Mouse (Mus musculus): ENCODE results near the gene Nipal1. TPM values are rescaled to one million over a fixed set of nuclear protein-coding genes. Genes with fewer than 3 reads are reported as not detected.

The Nipal1 gene
- 4.7 and 5.6 TPM in 2 replicates for polyA plus RNA-seq (2015; fragmentation: Nextera tagmentation; extraction: Ambion mirVana)

DNA sequence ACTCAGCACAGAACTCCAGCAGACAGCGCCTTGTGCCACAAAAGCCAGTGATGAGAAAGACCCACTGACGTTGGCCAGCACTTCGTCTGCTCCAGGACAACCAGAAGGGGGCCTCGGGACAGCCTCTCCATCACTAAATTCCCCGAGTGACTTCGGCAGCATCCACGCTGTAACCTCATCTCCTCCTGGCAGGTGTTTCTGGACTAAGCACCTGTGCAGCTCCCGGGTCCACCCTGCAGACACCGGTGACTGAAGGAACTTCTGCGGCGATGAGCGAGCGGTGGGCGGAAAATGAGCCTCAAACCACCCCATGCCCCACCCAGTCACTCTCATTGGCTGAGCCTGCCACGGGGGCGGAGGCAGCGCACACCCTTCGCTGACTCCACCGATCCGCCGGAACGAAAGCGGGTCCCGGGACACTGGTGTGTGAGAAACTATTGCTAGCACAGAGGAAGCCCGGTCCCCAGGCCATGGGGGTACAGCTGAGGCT lies at the start of gene Nipal1:
Gene Nipal1, plus strand, starts transcription at position 378 of the 490 bp plus-strand sequence.
- no peak within 1 kb of the TSS for H3K27ac ChIP-seq (ENCODE audit: low read length)
- peaks cover 9% of the 10 kb centered on the region; the same call in 1 of the 2 replicates for H3K27me3 ChIP-seq (ENCODE audit: insufficient read depth, low read length)
- WGBS, result under 1% methylated on average over 25 of the region's 25 CpGs

GRCm38 (mm10) chr5:72601006-72601405 lies 46.6 kb upstream of the Nipal1 start:
- H3K9me3 ChIP-seq (ENCODE audit: low read length), result no peaks in the 10 kb centered on the region
- H3K36me3 ChIP-seq (ENCODE audit: insufficient read depth, low read length), result no peaks in the 10 kb centered on the region
- no peaks in the 10 kb centered on the region for H3K27me3 ChIP-seq (ENCODE audit: insufficient read depth, low read length)
- H3K27ac ChIP-seq (ENCODE audit: low read length), result no peak overlapping the region
- WGBS, result 14% methylated on average over 5 of the region's 5 CpGs
- no peak overlapping the region for H3K4me2 ChIP-seq (replicated peaks; ENCODE audit: low read depth, low read length)
- peak; percentile 74; the same call in 1 of the 2 replicates for ATAC-seq (ENCODE audit: low FRiP score, low TSS enrichment)
- H3K4me3 ChIP-seq (ENCODE audit: low read length), result no peak overlapping the region
- H3K4me1 ChIP-seq (ENCODE audit: insufficient read depth, low read length), result no peaks in the 10 kb centered on the region
- no peak overlapping the region for H3K9ac ChIP-seq (replicated peaks; ENCODE audit: low read length)

More for the DNA sequence above, at the start of gene Nipal1:
- H3K9ac ChIP-seq (replicated peaks; ENCODE audit: low read length), result peak within 1 kb of the TSS; percentile 60
- H3K4me1 ChIP-seq (ENCODE audit: insufficient read depth, low read length), result peaks cover 16% of the 10 kb centered on the region; the same call in 1 of the 2 replicates
- H3K36me3 ChIP-seq (ENCODE audit: insufficient read depth, low read length), result no peaks in the 10 kb centered on the region
- ATAC-seq (ENCODE audit: low FRiP score, low TSS enrichment), result peak; percentile 96
- peak within 1 kb of the TSS; percentile 56 for H3K4me3 ChIP-seq (ENCODE audit: low read length)
- H3K9me3 ChIP-seq (ENCODE audit: low read length), result no peaks in the 10 kb centered on the region
- H3K4me2 ChIP-seq (replicated peaks; ENCODE audit: low read depth, low read length), result peak within 1 kb of the TSS; percentile 91

DNA sequence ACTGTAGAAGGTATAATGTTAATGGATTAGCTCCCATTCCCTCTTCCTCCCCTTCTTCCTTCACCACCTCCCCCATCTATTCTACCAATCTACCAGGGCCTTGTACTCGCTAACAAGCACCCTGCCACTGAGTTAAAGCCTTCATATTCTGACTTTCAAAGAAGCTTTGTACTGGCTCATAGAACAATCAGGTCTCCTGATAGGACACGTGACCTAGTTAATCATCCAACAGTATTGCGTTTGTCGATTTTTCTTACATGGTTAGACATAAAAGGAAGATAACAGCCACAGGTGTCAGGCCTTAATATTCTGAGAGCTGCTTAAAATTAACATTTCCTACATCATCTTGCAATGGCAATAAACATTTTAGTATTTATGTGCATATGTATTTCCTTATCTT lies 44.5 kb upstream of the Nipal1 start:
- H3K36me3 ChIP-seq (ENCODE audit: insufficient read depth, low read length), result no peaks in the 10 kb centered on the region
- H3K4me2 ChIP-seq (replicated peaks; ENCODE audit: low read depth, low read length), result no peak overlapping the region
- H3K4me1 ChIP-seq (ENCODE audit: insufficient read depth, low read length), result no peaks in the 10 kb centered on the region
- H3K27me3 ChIP-seq (ENCODE audit: insufficient read depth, low read length), result no peaks in the 10 kb centered on the region
- H3K9me3 ChIP-seq (ENCODE audit: low read length), result no peaks in the 10 kb centered on the region
- no peak for ATAC-seq (ENCODE audit: low FRiP score, low TSS enrichment)
- no peak overlapping the region for H3K9ac ChIP-seq (replicated peaks; ENCODE audit: low read length)
- no peak overlapping the region for H3K27ac ChIP-seq (ENCODE audit: low read length)
- no peak overlapping the region for H3K4me3 ChIP-seq (ENCODE audit: low read length)
- WGBS, result 77% methylated on average over 4 of the region's 4 CpGs

- H3K4me3 ChIP-seq (ENCODE audit: low read length), result no peak overlapping the region
- H3K4me2 ChIP-seq (replicated peaks; ENCODE audit: low read depth, low read length), result no peak overlapping the region
- 84% methylated on average over 4 of the region's 4 CpGs for WGBS
- H3K36me3 ChIP-seq (ENCODE audit: insufficient read depth, low read length), result no peaks in the 10 kb centered on the region
- H3K4me1 ChIP-seq (ENCODE audit: insufficient read depth, low read length), result no peaks in the 10 kb centered on the region
- H3K9ac ChIP-seq (replicated peaks; ENCODE audit: low read length), result no peak overlapping the region
- H3K27me3 ChIP-seq (ENCODE audit: insufficient read depth, low read length), result no peaks in the 10 kb centered on the region
- no peaks in the 10 kb centered on the region for H3K9me3 ChIP-seq (ENCODE audit: low read length)
- H3K27ac ChIP-seq (ENCODE audit: low read length), result no peak overlapping the region
- ATAC-seq (ENCODE audit: low FRiP score, low TSS enrichment), result no peak
Observed at GRCm38 (mm10) chr5:72617413-72617812, 30.2 kb upstream of the Nipal1 start.

GRCm38 (mm10) chr5:72621022-72621421 lies 26.6 kb upstream of the Nipal1 start:
- no peak for ATAC-seq (ENCODE audit: low FRiP score, low TSS enrichment)
- Histone ChIP-seq H3K27me3 (ENCODE audit: insufficient read depth, low read length) (no peaks in the 10 kb centered on the region), H3K4me1 (ENCODE audit: insufficient read depth, low read length) (no peaks in the 10 kb centered on the region), H3K9ac (replicated peaks; ENCODE audit: low read length) (no peak overlapping the region), H3K4me2 (replicated peaks; ENCODE audit: low read depth, low read length) (no peak overlapping the region), H3K36me3 (ENCODE audit: insufficient read depth, low read length) (no peaks in the 10 kb centered on the region), H3K4me3 (ENCODE audit: low read length) (no peak overlapping the region), H3K27ac (ENCODE audit: low read length) (no peak overlapping the region), H3K9me3 (ENCODE audit: low read length) (no peaks in the 10 kb centered on the region)
- WGBS, result 94% methylated on average over 1 of the region's 1 CpGs

DNA sequence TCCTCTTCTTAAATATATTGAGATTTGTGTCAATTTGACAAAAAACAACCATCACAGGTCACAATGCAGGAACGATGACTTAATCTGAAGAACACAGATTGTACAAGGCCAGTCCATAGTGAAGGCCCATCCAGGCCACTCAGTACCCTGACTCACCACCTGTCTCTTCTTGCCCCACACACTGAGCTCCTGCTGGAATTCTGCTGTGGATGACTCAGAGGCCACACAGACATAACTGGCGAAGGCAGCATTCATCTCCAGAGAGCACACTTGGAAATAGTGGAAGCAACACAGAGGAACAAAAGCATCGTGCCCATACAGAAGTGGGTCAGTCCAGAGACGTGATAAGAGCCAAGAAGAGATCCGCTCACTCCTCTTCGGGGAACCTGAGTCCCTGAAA lies 17.6 kb upstream of the Nipal1 start:
- Histone ChIP-seq H3K27me3 (ENCODE audit: insufficient read depth, low read length) (no peaks in the 10 kb centered on the region), H3K36me3 (ENCODE audit: insufficient read depth, low read length) (no peaks in the 10 kb centered on the region), H3K4me1 (ENCODE audit: insufficient read depth, low read length) (no peaks in the 10 kb centered on the region), H3K27ac (ENCODE audit: low read length) (no peak overlapping the region), H3K4me3 (ENCODE audit: low read length) (no peak overlapping the region), H3K4me2 (replicated peaks; ENCODE audit: low read depth, low read length) (no peak overlapping the region), H3K9ac (replicated peaks; ENCODE audit: low read length) (no peak overlapping the region), H3K9me3 (ENCODE audit: low read length) (no peaks in the 10 kb centered on the region)
- WGBS, result 92% methylated on average over 6 of the region's 6 CpGs
- ATAC-seq (ENCODE audit: low FRiP score, low TSS enrichment), result no peak

- H3K9ac ChIP-seq (replicated peaks; ENCODE audit: low read length), result no peak overlapping the region
- no peaks in the 10 kb centered on the region for H3K4me1 ChIP-seq (ENCODE audit: insufficient read depth, low read length)
- H3K27ac ChIP-seq (ENCODE audit: low read length), result no peak overlapping the region
- H3K27me3 ChIP-seq (ENCODE audit: insufficient read depth, low read length), result no peaks in the 10 kb centered on the region
- H3K4me3 ChIP-seq (ENCODE audit: low read length), result no peak overlapping the region
- no peaks in the 10 kb centered on the region for H3K9me3 ChIP-seq (ENCODE audit: low read length)
- WGBS, result 80% methylated on average over 9 of the region's 9 CpGs
- H3K4me2 ChIP-seq (replicated peaks; ENCODE audit: low read depth, low read length), result no peak overlapping the region
- no peak for ATAC-seq (ENCODE audit: low FRiP score, low TSS enrichment)
- no peaks in the 10 kb centered on the region for H3K36me3 ChIP-seq (ENCODE audit: insufficient read depth, low read length)
Observed at GRCm38 (mm10) chr5:72634791-72635271, 12.8 kb upstream of the Nipal1 start.

DNA sequence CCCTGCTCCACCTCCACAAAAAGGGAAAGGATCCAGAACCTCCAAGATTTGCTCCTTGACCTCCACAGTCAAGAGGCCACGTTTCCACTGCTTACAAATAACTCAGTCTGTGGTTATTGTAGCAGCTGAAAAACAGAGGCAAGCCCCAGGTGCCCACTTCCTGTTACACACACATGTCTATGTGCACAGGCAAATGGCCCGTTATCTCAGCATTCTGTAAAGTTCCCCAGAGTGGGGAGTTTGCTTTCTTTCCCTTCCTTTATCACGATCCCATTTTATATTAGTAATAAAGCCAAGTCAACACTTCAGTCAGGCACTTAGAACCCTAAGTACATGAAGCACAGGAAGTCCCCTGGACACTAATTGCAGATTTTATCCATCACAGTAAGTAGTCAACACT lies 11.5 kb upstream of the Nipal1 start:
- Histone ChIP-seq H3K27ac (ENCODE audit: low read length) (no peak overlapping the region), H3K9ac (replicated peaks; ENCODE audit: low read length) (no peak overlapping the region), H3K36me3 (ENCODE audit: insufficient read depth, low read length) (no peaks in the 10 kb centered on the region), H3K4me1 (ENCODE audit: insufficient read depth, low read length) (no peaks in the 10 kb centered on the region), H3K27me3 (ENCODE audit: insufficient read depth, low read length) (no peaks in the 10 kb centered on the region), H3K4me3 (ENCODE audit: low read length) (no peak overlapping the region), H3K9me3 (ENCODE audit: low read length) (no peaks in the 10 kb centered on the region), H3K4me2 (replicated peaks; ENCODE audit: low read depth, low read length) (no peak overlapping the region)
- no peak for ATAC-seq (ENCODE audit: low FRiP score, low TSS enrichment)
- 55% methylated on average over 3 of the region's 3 CpGs for WGBS

DNA sequence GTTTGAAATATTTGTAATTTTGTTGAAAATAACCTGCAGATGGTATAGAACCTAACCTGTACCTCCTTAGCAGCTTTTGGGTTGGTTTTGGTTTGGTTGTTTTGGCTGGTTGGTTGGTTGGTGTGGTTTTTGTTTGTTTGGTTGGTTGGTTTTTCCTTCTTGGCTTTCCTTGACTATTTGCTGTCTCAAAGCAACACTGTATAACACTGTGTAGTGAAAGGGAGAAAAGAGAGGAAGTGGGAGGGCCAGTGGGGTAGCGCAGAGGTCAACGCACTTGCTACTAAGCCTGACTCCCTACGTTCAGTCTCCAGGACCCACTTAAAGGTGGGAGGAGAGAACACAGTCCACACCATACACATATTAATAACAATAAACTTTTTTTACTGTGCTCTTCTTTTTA lies 11.0 kb upstream of the Nipal1 start:
- 50% methylated on average over 3 of the region's 3 CpGs for WGBS
- no peak overlapping the region for H3K27ac ChIP-seq (ENCODE audit: low read length)
- no peak overlapping the region for H3K9ac ChIP-seq (replicated peaks; ENCODE audit: low read length)
- no peak overlapping the region for H3K4me2 ChIP-seq (replicated peaks; ENCODE audit: low read depth, low read length)
- no peaks in the 10 kb centered on the region for H3K4me1 ChIP-seq (ENCODE audit: insufficient read depth, low read length)
- no peak overlapping the region for H3K4me3 ChIP-seq (ENCODE audit: low read length)
- no peaks in the 10 kb centered on the region for H3K9me3 ChIP-seq (ENCODE audit: low read length)
- no peak for ATAC-seq (ENCODE audit: low FRiP score, low TSS enrichment)
- no peaks in the 10 kb centered on the region for H3K36me3 ChIP-seq (ENCODE audit: insufficient read depth, low read length)
- H3K27me3 ChIP-seq (ENCODE audit: insufficient read depth, low read length), result no peaks in the 10 kb centered on the region

DNA sequence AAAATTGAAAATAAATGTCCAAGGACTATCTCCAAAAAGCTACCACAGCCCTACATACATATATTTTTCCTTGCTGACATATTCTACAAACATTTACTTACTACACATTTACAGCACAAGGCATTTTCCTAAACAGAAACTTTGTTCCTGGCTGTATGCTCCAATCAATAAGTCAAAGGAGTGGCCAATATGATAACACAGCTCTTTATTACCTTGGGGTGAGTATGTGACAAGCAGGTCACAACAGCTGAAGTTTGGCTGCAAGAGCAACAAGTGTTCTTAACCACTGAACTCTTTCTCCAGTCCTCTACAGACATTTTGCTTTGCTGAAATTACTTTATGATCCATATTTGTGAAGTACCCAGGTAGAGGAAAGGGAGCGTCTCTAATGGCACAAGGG lies 7.5 kb upstream of the Nipal1 start:
- Histone ChIP-seq H3K4me2 (replicated peaks; ENCODE audit: low read depth, low read length) (no peak overlapping the region), H3K27me3 (ENCODE audit: insufficient read depth, low read length) (no peaks in the 10 kb centered on the region), H3K36me3 (ENCODE audit: insufficient read depth, low read length) (no peaks in the 10 kb centered on the region), H3K9me3 (ENCODE audit: low read length) (no peaks in the 10 kb centered on the region), H3K27ac (ENCODE audit: low read length) (no peak overlapping the region), H3K4me3 (ENCODE audit: low read length) (no peak overlapping the region), H3K9ac (replicated peaks; ENCODE audit: low read length) (no peak overlapping the region), H3K4me1 (ENCODE audit: insufficient read depth, low read length) (0 out of 2 replicates have a peak, but pooled peaks cover 3% of the 10 kb centered on the region)
- 93% methylated on average over 1 of the region's 1 CpGs for WGBS
- ATAC-seq (ENCODE audit: low FRiP score, low TSS enrichment), result no peak
